Mouse (Mus musculus) CD4-positive, CD25-positive, alpha-beta regulatory T cell, adult 4 months (primary cell): ENCODE measurements at regions not wholly inside any gene's neighbourhood (a gene's known extent, or its start where the extent isn't known, plus 50 kb on each side); places are given as distances from the start of the nearest gene placed in this dataset.

Source experiments
- ATAC-seq: one replicate; pipeline ENCODE4 v1.8.0; 2017

GRCm38 (mm10) chr11:86408686-86409579, 51.5 kb upstream of the Med13 start:
- ATAC-seq = peak; percentile 47

DNA sequence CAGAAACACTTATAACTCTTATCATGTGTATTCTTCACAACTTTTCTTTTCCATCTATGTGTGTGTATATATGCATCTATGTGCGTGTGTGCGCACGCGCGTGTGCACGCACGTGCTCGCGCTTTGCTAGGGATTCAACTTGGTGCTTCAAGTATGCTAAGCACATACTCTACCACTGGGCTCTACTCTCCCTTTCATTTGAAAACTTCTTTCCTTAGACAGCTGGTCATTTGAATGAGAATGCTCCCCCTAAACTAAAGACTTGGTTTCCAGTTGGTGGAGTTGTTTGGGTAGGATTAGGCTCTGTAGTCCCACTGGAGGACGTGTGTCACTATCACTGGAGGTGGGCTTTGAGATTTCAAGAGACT, 52.2 kb upstream of the Med13 start:
- ATAC-seq = no peak

DNA sequence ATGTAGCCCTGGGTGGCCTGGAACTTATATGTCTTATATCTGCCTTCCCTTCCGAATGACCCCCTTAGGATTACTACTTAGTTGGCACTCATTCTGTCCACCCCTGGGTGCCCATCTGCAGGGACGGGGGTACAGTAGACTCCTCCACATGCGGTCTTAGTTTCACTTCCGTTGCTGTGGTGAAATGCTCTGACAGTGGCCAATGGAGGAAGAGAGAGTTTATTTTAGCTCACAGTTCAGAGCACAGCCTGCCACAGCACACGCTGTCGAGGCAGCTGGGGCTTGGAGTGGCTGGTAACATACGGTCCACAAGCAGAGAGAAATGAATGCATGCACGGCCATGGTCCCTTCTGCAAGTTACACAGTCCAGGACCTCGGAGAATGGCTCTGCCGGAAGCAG, 53.1 kb upstream of the Med13 start:
- no peak for ATAC-seq

- no peak for ATAC-seq
Measured at GRCm38 (mm10) chr11:86412772-86413390, 55.5 kb upstream of the Med13 start.

GRCm38 (mm10) chr11:86416471-86416870, 59.1 kb upstream of the Med13 start:
- no peak for ATAC-seq

- no peak for ATAC-seq
Measured at GRCm38 (mm10) chr11:86417164-86417563, 59.8 kb upstream of the Med13 start.

- no peak for ATAC-seq
Measured at GRCm38 (mm10) chr11:86419810-86420483, 62.5 kb upstream of the Med13 start.

DNA sequence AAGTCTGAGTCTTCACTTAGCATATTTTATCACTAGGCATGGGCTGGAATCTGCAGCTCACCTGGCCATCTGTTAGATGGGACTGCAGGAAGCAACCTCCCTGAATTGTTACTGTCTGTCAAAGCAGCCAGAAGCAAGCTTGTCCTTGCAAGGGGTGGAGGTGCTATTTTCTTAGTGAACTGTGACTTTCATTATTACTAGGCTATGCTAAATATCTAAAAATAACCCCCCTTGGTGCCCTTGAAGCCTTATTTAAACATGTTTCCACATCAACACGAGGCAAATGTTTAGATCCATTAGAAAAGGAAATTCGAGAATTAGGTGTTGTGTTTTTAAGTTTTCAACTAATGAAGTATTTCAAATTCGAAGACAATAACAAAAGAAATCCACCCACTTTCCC, 55.5 kb upstream of the Rnft1 start:
- ATAC-seq = peak; percentile 34

- ATAC-seq = no peak
Measured at GRCm38 (mm10) chr11:86430287-86430686, 54.2 kb upstream of the Rnft1 start.

GRCm38 (mm10) chr11:86431550-86431949, 52.9 kb upstream of the Rnft1 start:
- no peak for ATAC-seq

DNA sequence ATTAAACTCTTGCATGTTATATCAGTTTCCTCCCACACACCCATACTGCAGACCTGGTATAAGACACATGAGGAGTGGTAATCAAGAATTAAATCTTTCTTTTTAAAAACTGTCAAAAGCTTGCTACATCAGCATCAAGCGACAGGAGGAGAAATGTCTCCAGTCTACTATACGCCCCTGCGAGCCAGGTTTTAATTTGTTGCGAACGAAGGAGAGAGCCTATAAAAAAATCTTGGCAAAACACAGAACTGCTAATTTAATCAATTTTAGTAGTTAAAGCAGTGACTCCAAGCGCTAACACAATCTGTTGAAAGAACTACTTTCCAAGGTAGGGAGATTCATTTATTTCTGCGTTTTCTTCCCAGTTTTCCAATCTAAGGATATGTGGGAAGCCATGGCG, 50.4 kb upstream of the Rnft1 start:
- no peak for ATAC-seq
